Mouse (Mus musculus): ENCODE measurements around the gene Prdx2. TPM values are rescaled to one million over a fixed set of nuclear protein-coding genes. Genes with fewer than 3 reads are reported as not detected.
A peak's percentile ranks its signal among the peaks of the same experiment; 100 is the strongest.

Prdx2 gene
- polyA plus RNA-seq, 1 experiment from 2014 or later: 313 TPM

- H3K9ac ChIP-seq (ENCODE audit: low read depth, low read length): no peak overlapping the region
- H3K27ac ChIP-seq (ENCODE audit: low read depth, low read length): no peak overlapping the region
- ATAC-seq: 0 out of 2 replicates have a peak, but pooled peaks have one; percentile 28
- peaks cover 36% of the 10 kb centered on the region for H3K27me3 ChIP-seq (replicated peaks; ENCODE audit: control insufficient read depth, insufficient read depth, low read length)
- no peaks in the 10 kb centered on the region for H3K36me3 ChIP-seq (ENCODE audit: control insufficient read depth, insufficient read depth)
- no peak overlapping the region for H3K4me2 ChIP-seq (replicated peaks; ENCODE audit: low read depth)
- 8% methylated on average over 28 of the region's 28 CpGs for WGBS
- H3K4me3 ChIP-seq (ENCODE audit: low read depth, low read length): no peak overlapping the region
- H3K9me3 ChIP-seq (ENCODE audit: control insufficient read depth): no peaks in the 10 kb centered on the region
- no peaks in the 10 kb centered on the region for H3K4me1 ChIP-seq (replicated peaks; ENCODE audit: control insufficient read depth, insufficient read depth, low read length)
- TF ChIP-seq CTCF (IDR thresholded peaks at IDR 0.05; ENCODE audit: low read depth): no peak
These were observed 41.9 kb downstream of the Prdx2 start for GRCm38 (mm10) chr8:85011242-85011641.

- Histone ChIP-seq H3K9ac (ENCODE audit: low read depth, low read length) (no peak overlapping the region), H3K9me3 (ENCODE audit: control insufficient read depth) (no peaks in the 10 kb centered on the region), H3K36me3 (ENCODE audit: control insufficient read depth, insufficient read depth) (peaks cover 9% of the 10 kb centered on the region), H3K4me1 (replicated peaks; ENCODE audit: control insufficient read depth, insufficient read depth, low read length) (no peaks in the 10 kb centered on the region), H3K27ac (ENCODE audit: low read depth, low read length) (no peak overlapping the region), H3K4me2 (replicated peaks; ENCODE audit: low read depth) (peak overlapping the region; percentile 65), H3K27me3 (replicated peaks; ENCODE audit: control insufficient read depth, insufficient read depth, low read length) (peaks cover 32% of the 10 kb centered on the region), H3K4me3 (ENCODE audit: low read depth, low read length) (peak overlapping the region; percentile 26)
- 5% methylated on average over 25 of the region's 26 CpGs for WGBS
- peak; percentile 84 for TF ChIP-seq CTCF (IDR thresholded peaks at IDR 0.05; ENCODE audit: low read depth)
- peak; percentile 60 for ATAC-seq
These were observed 43.9 kb downstream of the Prdx2 start for GRCm38 (mm10) chr8:85013230-85013840.

- Histone ChIP-seq H3K27ac (ENCODE audit: low read depth, low read length) (no peak within 1 kb of the TSS), H3K9ac (ENCODE audit: low read depth, low read length) (no peak within 1 kb of the TSS), H3K4me1 (replicated peaks; ENCODE audit: control insufficient read depth, insufficient read depth, low read length) (no peaks in the 10 kb centered on the region), H3K27me3 (replicated peaks; ENCODE audit: control insufficient read depth, insufficient read depth, low read length) (peaks cover 25% of the 10 kb centered on the region), H3K4me2 (replicated peaks; ENCODE audit: low read depth) (peak within 1 kb of the TSS; percentile 65), H3K36me3 (ENCODE audit: control insufficient read depth, insufficient read depth) (peaks cover 20% of the 10 kb centered on the region), H3K9me3 (ENCODE audit: control insufficient read depth) (no peaks in the 10 kb centered on the region), H3K4me3 (ENCODE audit: low read depth, low read length) (peak within 1 kb of the TSS; percentile 26)
- no peak for TF ChIP-seq CTCF (IDR thresholded peaks at IDR 0.05; ENCODE audit: low read depth)
- no peak for ATAC-seq
- WGBS: 46% methylated on average over 2 of the region's 2 CpGs
These were observed 45.0 kb downstream of the Prdx2 start, which contains the start of gene Best2 for GRCm38 (mm10) chr8:85014431-85014830. Best2 (minus strand) TSS chr8:85014531.

- H3K4me3 ChIP-seq (ENCODE audit: low read depth, low read length): no peak overlapping the region
- 57% methylated on average over 10 of the region's 10 CpGs for WGBS
- no peak overlapping the region for H3K27ac ChIP-seq (ENCODE audit: low read depth, low read length)
These were observed 47.3 kb downstream of the Prdx2 start for GRCm38 (mm10) chr8:85016724-85017123.

GRCm38 (mm10) chr8:85017209-85017608 lies 47.8 kb downstream of the Prdx2 start:
- Histone ChIP-seq H3K4me2 (replicated peaks; ENCODE audit: low read depth) (no peak overlapping the region), H3K36me3 (ENCODE audit: control insufficient read depth, insufficient read depth) (peaks cover 37% of the 10 kb centered on the region), H3K9ac (ENCODE audit: low read depth, low read length) (no peak overlapping the region), H3K27me3 (replicated peaks; ENCODE audit: control insufficient read depth, insufficient read depth, low read length) (peaks cover 9% of the 10 kb centered on the region), H3K4me1 (replicated peaks; ENCODE audit: control insufficient read depth, insufficient read depth, low read length) (no peaks in the 10 kb centered on the region), H3K4me3 (ENCODE audit: low read depth, low read length) (no peak overlapping the region), H3K27ac (ENCODE audit: low read depth, low read length) (no peak overlapping the region), H3K9me3 (ENCODE audit: control insufficient read depth) (no peaks in the 10 kb centered on the region)
- no peak for TF ChIP-seq CTCF (IDR thresholded peaks at IDR 0.05; ENCODE audit: low read depth)
- no peak for ATAC-seq
- 54% methylated on average over 5 of the region's 5 CpGs for WGBS

More at GRCm38 (mm10) chr8:85016724-85017123, 47.3 kb downstream of the Prdx2 start:
- no peak overlapping the region for H3K4me2 ChIP-seq (replicated peaks; ENCODE audit: low read depth)
- H3K9me3 ChIP-seq (ENCODE audit: control insufficient read depth): no peaks in the 10 kb centered on the region
- H3K36me3 ChIP-seq (ENCODE audit: control insufficient read depth, insufficient read depth): peaks cover 34% of the 10 kb centered on the region
- H3K27me3 ChIP-seq (replicated peaks; ENCODE audit: control insufficient read depth, insufficient read depth, low read length): peaks cover 11% of the 10 kb centered on the region
- no peak for ATAC-seq
- no peak for TF ChIP-seq CTCF (IDR thresholded peaks at IDR 0.05; ENCODE audit: low read depth)
- H3K4me1 ChIP-seq (replicated peaks; ENCODE audit: control insufficient read depth, insufficient read depth, low read length): no peaks in the 10 kb centered on the region
- H3K9ac ChIP-seq (ENCODE audit: low read depth, low read length): no peak overlapping the region

GRCm38 (mm10) chr8:85021514-85022055 lies 52.2 kb downstream of the Prdx2 start:
- Histone ChIP-seq H3K9me3 (ENCODE audit: control insufficient read depth) (no peaks in the 10 kb centered on the region), H3K4me3 (ENCODE audit: low read depth, low read length) (no peak overlapping the region), H3K4me2 (replicated peaks; ENCODE audit: low read depth) (no peak overlapping the region), H3K36me3 (ENCODE audit: control insufficient read depth, insufficient read depth) (peaks cover 54% of the 10 kb centered on the region), H3K9ac (ENCODE audit: low read depth, low read length) (no peak overlapping the region), H3K4me1 (replicated peaks; ENCODE audit: control insufficient read depth, insufficient read depth, low read length) (0 out of 2 replicates have a peak, but pooled peaks cover 2% of the 10 kb centered on the region), H3K27me3 (replicated peaks; ENCODE audit: control insufficient read depth, insufficient read depth, low read length) (no peaks in the 10 kb centered on the region), H3K27ac (ENCODE audit: low read depth, low read length) (no peak overlapping the region)
- WGBS: 97% methylated on average over 3 of the region's 3 CpGs
- peak; percentile 31 for TF ChIP-seq CTCF (IDR thresholded peaks at IDR 0.05; ENCODE audit: low read depth)
- no peak for ATAC-seq
